Mouse (Mus musculus) C2C12 (cell line): Measurements from ENCODE around the gene Cacna2d3.

Experiments
- CTCF ChIP-seq: IDR thresholded peaks from one replicate; pipeline ENCODE4 v1.5.1; 2011; ENCODE audit not compliant: control insufficient read depth, insufficient read depth, insufficient read length
- FOSL1 ChIP-seq: IDR thresholded peaks from one replicate; pipeline ENCODE4 v1.8.0; 2011; ENCODE audit warnings: mild to moderate bottlenecking, low read length; ENCODE audit not compliant: poor library complexity, insufficient read depth, severe bottlenecking
- MYOD1 ChIP-seq: IDR thresholded peaks from one replicate; pipeline ENCODE4 v1.6.1; 2011; ENCODE audit warnings: low read depth; ENCODE audit not compliant: control insufficient read depth, insufficient read length
- USF1 ChIP-seq: IDR thresholded peaks from one replicate; pipeline ENCODE4 v1.6.1; 2011; ENCODE audit warnings: low read depth, mild to moderate bottlenecking, control low read depth, moderate library complexity

DNA sequence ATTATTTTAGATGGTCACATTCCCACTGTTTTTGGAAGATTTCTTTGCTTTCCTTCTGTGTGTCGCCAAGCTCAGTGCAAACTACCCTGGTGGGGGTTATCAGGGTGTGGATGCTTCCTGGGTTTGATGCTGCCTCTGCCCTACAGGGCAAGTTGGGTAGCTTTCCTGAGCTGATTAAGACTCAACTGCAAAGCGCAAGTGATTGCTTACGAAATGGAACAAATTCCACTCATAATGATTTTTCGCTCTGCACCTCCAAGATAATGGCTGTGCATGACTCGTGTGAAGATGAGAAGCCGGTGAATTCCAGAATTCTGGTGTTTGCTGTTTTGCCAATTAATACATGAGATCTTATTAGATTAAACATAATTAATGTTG is 557.0 kb downstream of the Cacna2d3 start:
- TF ChIP-seq CTCF (no peak), MYOD1 (no peak), USF1 (no peak), FOSL1 (no peak)
